Mouse (Mus musculus) heart, adult 9 months (tissue): ENCODE measurements at regions not wholly inside any gene's neighbourhood (a gene's known extent, or its start where the extent isn't known, plus 50 kb on each side); places are given as distances from the start of the nearest gene placed in this dataset.

ENCODE experiments used
- DNase-seq, 2 experiments: peaks; one replicate each; pipeline ENCODE4 v3.0.0; 2022; ENCODE audit warnings: low spot score in 2 of 2

DNA sequence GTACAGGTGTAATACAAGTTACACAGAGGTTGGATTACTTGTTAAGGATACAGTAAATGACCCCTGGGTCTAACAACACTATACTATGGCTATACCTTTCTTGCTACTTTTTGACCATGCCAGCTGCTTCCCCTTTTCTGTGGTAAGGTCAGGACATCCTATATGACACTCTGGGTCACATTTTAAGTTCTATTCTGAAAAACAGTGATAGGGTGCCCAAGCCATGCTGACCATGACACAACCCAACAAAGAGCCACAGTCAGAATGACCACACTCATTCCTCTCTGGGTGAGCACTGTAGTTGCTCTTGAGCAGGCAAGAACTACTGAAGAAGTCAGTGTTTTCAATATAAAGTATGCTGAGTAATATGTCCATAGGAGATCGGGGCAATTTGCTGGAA lies 64.3 kb upstream of the Tnfsf11 start:
- DNase-seq: no peak

DNA sequence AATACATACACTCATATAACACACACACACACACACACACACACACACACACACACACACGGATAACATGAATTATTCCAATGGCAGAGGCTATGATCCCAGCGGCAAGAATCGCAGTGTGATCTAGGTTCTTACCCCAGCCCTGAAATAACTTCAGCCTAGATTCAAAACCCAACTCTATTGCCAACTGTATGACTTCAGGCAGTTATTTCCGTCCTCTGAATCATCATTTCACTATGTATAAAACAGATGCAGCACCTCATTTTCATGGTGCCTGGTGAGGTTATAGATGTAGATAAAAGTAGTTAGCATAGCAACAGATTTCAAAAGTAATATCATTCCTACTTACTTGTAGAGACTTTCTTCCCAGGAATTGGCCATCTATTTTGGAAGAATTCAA lies 61.0 kb upstream of the Tnfsf11 start:
- no peak for DNase-seq

DNA sequence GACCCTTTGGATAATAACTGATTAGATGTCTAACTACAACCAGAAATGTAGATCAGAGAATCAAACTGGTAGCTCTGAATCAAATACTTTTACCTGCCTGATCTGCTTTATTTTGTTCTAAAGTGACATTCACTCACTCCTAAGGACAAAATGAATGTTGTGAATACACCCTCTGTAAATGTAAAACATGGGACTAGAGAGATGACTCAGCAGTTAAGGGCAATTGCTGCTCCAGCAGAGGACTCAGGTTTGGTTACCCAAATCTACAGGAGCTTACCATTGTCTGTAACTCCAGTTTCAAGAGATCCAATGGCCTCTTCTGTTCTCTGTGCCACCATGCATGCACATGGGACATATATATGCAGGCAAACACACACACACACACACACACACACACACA lies 57.0 kb upstream of the Tnfsf11 start:
- DNase-seq: no peak

DNA sequence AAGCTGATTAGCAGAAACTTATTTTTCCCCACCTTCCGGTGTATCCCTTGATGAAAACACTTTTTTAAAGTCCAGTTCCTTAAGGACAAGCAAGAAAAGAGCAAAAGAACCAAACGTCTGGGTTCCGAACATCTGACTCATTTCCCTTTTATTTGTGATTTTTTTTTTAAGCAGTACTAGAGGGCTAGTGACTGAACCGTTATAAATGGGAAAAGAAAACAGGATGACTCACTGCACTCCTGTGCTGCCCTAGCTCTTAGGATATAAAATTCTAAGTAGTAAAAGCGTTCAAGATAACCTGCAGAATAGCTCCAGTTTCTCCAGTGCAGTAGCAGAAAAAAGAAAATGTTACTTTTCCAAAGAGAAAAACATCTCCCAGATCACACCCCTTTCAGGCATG lies 55.3 kb upstream of the Tnfsf11 start:
- DNase-seq: no peak
